Mouse (Mus musculus): ENCODE results near the gene Fam168a. TPM values are rescaled to one million over a fixed set of nuclear protein-coding genes. Genes with fewer than 3 reads are reported as not detected.
A peak's percentile ranks its signal among the peaks of the same experiment; 100 is the strongest.

The Fam168a gene
- 36.9 and 37.7 TPM in 2 replicates for polyA plus RNA-seq (2015; fragmentation: Nextera tagmentation; extraction: Ambion mirVana)

DNA sequence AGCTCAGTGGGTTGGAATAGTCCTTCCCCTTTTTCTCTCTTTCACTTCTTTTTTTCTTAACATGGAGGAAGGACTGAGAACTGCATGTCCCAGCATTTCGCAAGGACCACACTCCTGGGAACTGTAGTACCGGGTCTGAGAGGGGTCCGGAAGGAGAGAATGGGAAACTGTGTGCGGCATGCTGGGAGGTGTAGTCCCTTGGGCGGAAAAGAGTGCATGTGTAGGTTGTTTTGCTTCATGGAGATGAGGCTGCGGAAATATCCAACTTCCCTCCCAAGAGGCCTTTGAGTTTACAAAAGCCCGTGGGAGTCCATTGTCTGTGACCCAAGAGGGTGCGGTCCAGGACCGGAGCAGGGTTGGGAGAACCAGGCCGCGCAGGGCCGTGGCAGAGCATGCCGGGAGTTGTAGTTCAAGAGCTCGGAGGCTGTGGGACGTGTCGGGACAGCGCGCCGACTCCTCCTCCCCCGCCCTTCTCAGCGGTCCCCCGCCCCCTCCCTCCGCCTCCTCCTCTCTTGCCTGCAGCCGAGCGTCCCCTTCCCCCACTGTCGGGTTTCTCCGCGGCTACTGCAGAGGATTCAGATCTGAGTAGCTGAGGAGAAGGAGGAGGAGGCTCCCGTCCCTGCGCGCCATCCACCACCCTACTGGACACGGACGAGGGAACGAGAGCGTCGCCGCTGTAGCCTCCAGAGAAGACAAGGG, at the start of gene Fam168a:
Gene Fam168a, plus strand, starts transcription at position 493 of the 699 bp plus-strand sequence.
- peak; percentile 99 for ATAC-seq (ENCODE audit: borderline replicate concordance, extremely low read depth, low FRiP score, low TSS enrichment)
- Histone ChIP-seq H3K4me3 (peak within 1 kb of the TSS; percentile 88), H3K36me3 (no peaks in the 10 kb centered on the region), H3K9ac (peak within 1 kb of the TSS; percentile 92), H3K27ac (peak within 1 kb of the TSS; percentile 97), H3K4me2 (peak within 1 kb of the TSS; percentile 67), H3K27me3 (no peaks in the 10 kb centered on the region), H3K4me1 (peaks cover 14% of the 10 kb centered on the region), H3K9me3 (no peaks in the 10 kb centered on the region)
- under 1% methylated on average over 30 of the region's 37 CpGs for WGBS

- Histone ChIP-seq H3K36me3 (no peaks in the 10 kb centered on the region), H3K27me3 (no peaks in the 10 kb centered on the region), H3K27ac (no peak overlapping the region), H3K9me3 (no peaks in the 10 kb centered on the region), H3K9ac (no peak overlapping the region), H3K4me3 (no peak overlapping the region), H3K4me2 (no peak overlapping the region), H3K4me1 (no peaks in the 10 kb centered on the region; the same call in 1 of the 2 replicates)
- WGBS, result 14% methylated on average over 5 of the region's 5 CpGs
- no peak for ATAC-seq (ENCODE audit: borderline replicate concordance, extremely low read depth, low FRiP score, low TSS enrichment)
These were observed 49.7 kb upstream of the Fam168a start for GRCm38 (mm10) chr7:100656739-100657138.

GRCm38 (mm10) chr7:100658093-100658578, 48.3 kb upstream of the Fam168a start:
- peak overlapping the region; percentile 48 for H3K4me2 ChIP-seq
- ATAC-seq (ENCODE audit: borderline replicate concordance, extremely low read depth, low FRiP score, low TSS enrichment), result peak; percentile 68
- no peaks in the 10 kb centered on the region for H3K36me3 ChIP-seq
- H3K9me3 ChIP-seq, result no peaks in the 10 kb centered on the region
- peak overlapping the region; percentile 33 for H3K4me3 ChIP-seq
- H3K9ac ChIP-seq, result no peak overlapping the region
- H3K27me3 ChIP-seq, result no peaks in the 10 kb centered on the region
- WGBS, result 25% methylated on average over 18 of the region's 18 CpGs
- peaks cover 4% of the 10 kb centered on the region; the same call in 1 of the 2 replicates for H3K4me1 ChIP-seq
- peak overlapping the region; percentile 54 for H3K27ac ChIP-seq

DNA sequence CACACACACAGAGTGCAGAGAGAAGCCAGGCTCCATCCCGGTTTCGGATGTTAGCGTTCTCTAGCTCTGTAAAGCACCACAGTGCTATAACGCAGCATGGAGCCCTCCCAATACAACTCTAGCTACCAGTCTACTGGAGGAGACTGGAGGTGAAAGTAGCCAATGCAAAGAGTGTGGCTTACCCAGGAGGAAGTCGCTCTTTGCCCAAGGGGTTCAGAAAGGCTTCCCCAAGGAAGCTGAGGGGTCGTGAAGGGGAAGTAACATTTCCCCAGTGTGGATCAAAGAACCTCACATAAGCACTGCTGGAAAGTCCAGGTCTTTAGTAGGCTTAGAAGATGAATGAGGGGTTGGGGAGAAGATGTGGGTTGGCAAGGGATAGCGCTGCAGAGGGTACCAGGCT, 45.2 kb upstream of the Fam168a start:
- Histone ChIP-seq H3K27me3 (no peaks in the 10 kb centered on the region), H3K9ac (no peak overlapping the region), H3K36me3 (no peaks in the 10 kb centered on the region), H3K9me3 (no peaks in the 10 kb centered on the region), H3K4me2 (no peak overlapping the region), H3K27ac (no peak overlapping the region), H3K4me3 (no peak overlapping the region), H3K4me1 (peaks cover 7% of the 10 kb centered on the region)
- no peak for ATAC-seq (ENCODE audit: borderline replicate concordance, extremely low read depth, low FRiP score, low TSS enrichment)
- 83% methylated on average over 7 of the region's 7 CpGs for WGBS

DNA sequence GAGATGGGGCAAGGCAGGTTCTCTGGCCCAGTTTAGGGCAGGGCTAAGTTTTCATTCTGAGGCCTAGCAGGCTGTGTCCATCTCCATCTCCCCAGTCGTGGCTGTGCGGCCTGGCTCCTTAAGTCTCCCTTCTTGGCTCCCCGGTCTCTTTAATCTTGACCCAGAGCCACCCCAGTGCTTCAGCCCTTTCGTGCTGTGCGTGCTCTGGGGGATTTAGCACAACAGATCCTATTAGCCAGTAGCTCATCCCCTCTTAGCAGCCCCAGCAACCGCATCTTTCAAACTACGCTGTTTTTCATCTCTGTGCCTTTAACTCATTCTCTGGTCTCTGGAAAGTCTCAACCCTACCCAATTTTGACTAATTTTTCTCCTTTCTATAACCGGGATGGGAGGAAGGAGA, 44.2 kb upstream of the Fam168a start, which contains the start of gene Plekhb1:
Gene Plekhb1, minus strand, starts transcription at position 184 of the 400 bp plus-strand sequence.
- no peak within 1 kb of the TSS for H3K4me3 ChIP-seq
- no peaks in the 10 kb centered on the region for H3K27me3 ChIP-seq
- peaks cover 7% of the 10 kb centered on the region for H3K4me1 ChIP-seq
- H3K4me2 ChIP-seq, result 0 out of 2 replicates have a peak within 1 kb of the TSS, but pooled peaks have one; percentile 20
- 0 out of 2 replicates have a peak within 1 kb of the TSS, but pooled peaks have one; percentile 1 for H3K27ac ChIP-seq
- ATAC-seq (ENCODE audit: borderline replicate concordance, extremely low read depth, low FRiP score, low TSS enrichment), result no peak
- H3K9me3 ChIP-seq, result no peaks in the 10 kb centered on the region
- no peak within 1 kb of the TSS for H3K9ac ChIP-seq
- no peaks in the 10 kb centered on the region for H3K36me3 ChIP-seq
- 77% methylated on average over 8 of the region's 8 CpGs for WGBS

GRCm38 (mm10) chr7:100663190-100663589, 43.2 kb upstream of the Fam168a start:
- peak; percentile 89 for ATAC-seq (ENCODE audit: borderline replicate concordance, extremely low read depth, low FRiP score, low TSS enrichment)
- 0 out of 2 replicates have a peak overlapping the region, but pooled peaks have one; percentile 1 for H3K27ac ChIP-seq
- no peaks in the 10 kb centered on the region for H3K9me3 ChIP-seq
- H3K36me3 ChIP-seq, result no peaks in the 10 kb centered on the region
- no peak overlapping the region for H3K4me3 ChIP-seq
- H3K4me2 ChIP-seq, result 0 out of 2 replicates have a peak overlapping the region, but pooled peaks have one; percentile 20
- under 1% methylated on average over 13 of the region's 13 CpGs for WGBS
- H3K27me3 ChIP-seq, result no peaks in the 10 kb centered on the region
- no peak overlapping the region for H3K9ac ChIP-seq
- H3K4me1 ChIP-seq, result peaks cover 7% of the 10 kb centered on the region

- Histone ChIP-seq H3K4me3 (no peak overlapping the region), H3K9me3 (no peaks in the 10 kb centered on the region), H3K4me2 (0 out of 2 replicates have a peak overlapping the region, but pooled peaks have one; percentile 20), H3K9ac (no peak overlapping the region), H3K27me3 (no peaks in the 10 kb centered on the region), H3K36me3 (no peaks in the 10 kb centered on the region), H3K27ac (no peak overlapping the region), H3K4me1 (peaks cover 7% of the 10 kb centered on the region)
- ATAC-seq (ENCODE audit: borderline replicate concordance, extremely low read depth, low FRiP score, low TSS enrichment), result no peak
- WGBS, result 53% methylated on average over 11 of the region's 11 CpGs
These were observed 42.6 kb upstream of the Fam168a start for GRCm38 (mm10) chr7:100663729-100664304.

DNA sequence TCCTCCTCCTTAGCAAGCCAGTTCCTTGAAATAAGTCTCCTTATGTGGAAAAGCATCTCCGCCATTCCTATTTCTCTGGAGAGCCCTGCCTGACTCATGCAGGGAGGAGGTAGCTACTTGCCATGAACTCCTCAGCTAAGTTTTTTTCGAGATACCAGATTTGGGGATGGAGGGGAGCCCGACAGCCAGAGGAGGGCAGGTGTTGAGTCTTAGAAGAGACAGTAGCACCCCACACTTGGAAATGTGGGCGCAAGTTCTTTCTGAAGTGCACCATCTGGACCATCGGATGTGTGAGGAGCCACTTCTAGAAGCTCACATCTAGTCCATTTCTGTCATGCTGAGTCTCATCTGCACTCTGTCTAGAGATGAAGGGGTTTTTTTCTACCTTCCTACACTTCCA, 35.8 kb upstream of the Fam168a start:
- H3K9me3 ChIP-seq, result no peaks in the 10 kb centered on the region
- no peak overlapping the region for H3K27ac ChIP-seq
- H3K27me3 ChIP-seq, result no peaks in the 10 kb centered on the region
- H3K4me3 ChIP-seq, result no peak overlapping the region
- H3K9ac ChIP-seq, result no peak overlapping the region
- ATAC-seq (ENCODE audit: borderline replicate concordance, extremely low read depth, low FRiP score, low TSS enrichment), result no peak
- H3K4me1 ChIP-seq, result no peaks in the 10 kb centered on the region
- no peak overlapping the region for H3K4me2 ChIP-seq
- WGBS, result 80% methylated on average over 5 of the region's 5 CpGs
- no peaks in the 10 kb centered on the region for H3K36me3 ChIP-seq

DNA sequence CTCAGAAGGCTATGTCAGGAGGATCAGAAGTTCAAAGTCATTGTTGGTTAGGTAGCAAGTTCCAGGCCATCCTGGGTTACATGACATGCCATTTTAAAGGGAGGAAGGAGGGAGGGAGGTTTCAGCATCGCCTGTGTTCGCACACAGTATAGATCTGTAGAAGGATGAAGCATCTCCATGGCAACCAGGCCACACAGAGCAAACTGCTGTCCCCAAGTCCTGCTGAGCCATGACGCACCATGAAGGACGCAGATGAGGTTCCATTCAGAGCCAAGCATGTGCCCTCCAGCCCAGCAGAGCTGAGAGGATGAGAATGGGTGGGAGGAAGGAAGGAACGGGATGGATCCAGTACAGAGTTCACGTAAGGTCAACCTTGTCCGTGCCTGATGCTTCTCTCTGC, 33.0 kb upstream of the Fam168a start:
- Histone ChIP-seq H3K9ac (no peak overlapping the region), H3K4me2 (no peak overlapping the region), H3K27me3 (no peaks in the 10 kb centered on the region), H3K27ac (no peak overlapping the region), H3K36me3 (no peaks in the 10 kb centered on the region), H3K9me3 (no peaks in the 10 kb centered on the region), H3K4me1 (no peaks in the 10 kb centered on the region), H3K4me3 (no peak overlapping the region)
- 61% methylated on average over 7 of the region's 7 CpGs for WGBS
- no peak for ATAC-seq (ENCODE audit: borderline replicate concordance, extremely low read depth, low FRiP score, low TSS enrichment)

DNA sequence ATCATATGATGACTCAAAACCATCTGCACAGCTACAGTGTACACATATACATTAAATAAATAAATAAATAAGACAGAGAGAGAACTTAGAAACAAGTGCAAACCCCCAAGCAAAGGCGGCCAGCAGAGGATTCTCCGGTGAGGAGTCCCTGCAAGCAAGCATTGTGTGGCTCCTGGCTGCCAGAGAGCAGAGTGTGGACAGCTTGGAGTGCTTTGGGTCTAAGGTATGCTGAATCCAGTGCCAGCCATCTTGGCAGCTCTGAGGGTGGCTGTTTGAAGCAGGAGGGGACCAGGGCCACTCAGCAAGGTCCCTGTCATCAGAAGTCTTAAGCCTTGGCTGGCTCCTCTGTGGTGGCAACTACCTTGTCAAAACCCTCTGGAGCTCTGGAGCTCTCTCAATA, 31.5 kb upstream of the Fam168a start:
- no peak overlapping the region for H3K27ac ChIP-seq
- H3K9ac ChIP-seq, result no peak overlapping the region
- no peaks in the 10 kb centered on the region for H3K4me1 ChIP-seq
- H3K9me3 ChIP-seq, result no peaks in the 10 kb centered on the region
- 85% methylated on average over 2 of the region's 2 CpGs for WGBS
- no peaks in the 10 kb centered on the region for H3K27me3 ChIP-seq
- ATAC-seq (ENCODE audit: borderline replicate concordance, extremely low read depth, low FRiP score, low TSS enrichment), result no peak
- no peak overlapping the region for H3K4me3 ChIP-seq
- H3K4me2 ChIP-seq, result no peak overlapping the region
- no peaks in the 10 kb centered on the region for H3K36me3 ChIP-seq

DNA sequence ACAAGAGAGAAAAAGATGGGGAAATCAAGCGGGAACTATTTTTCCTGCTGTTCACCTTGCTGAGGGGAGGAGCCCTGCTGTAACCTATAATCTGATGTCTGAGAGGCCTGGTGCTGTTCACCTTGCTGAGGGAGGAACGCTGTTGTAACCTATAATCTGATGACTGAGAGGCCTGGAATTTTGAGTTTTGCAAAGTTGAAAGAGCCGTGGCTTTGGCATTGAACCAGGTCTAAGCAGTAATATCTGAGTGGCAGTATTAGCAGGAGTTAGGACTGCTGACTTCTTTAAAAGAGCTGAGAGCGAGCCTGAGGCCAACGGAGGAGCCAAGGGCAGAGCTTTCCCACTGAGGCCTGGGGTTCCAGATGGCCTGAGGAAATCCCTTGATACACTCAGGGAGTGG, 28.4 kb upstream of the Fam168a start:
- Histone ChIP-seq H3K27me3 (no peaks in the 10 kb centered on the region), H3K4me3 (no peak overlapping the region), H3K9ac (no peak overlapping the region), H3K27ac (peak overlapping the region; percentile 87), H3K4me2 (no peak overlapping the region), H3K4me1 (no peaks in the 10 kb centered on the region), H3K9me3 (no peaks in the 10 kb centered on the region), H3K36me3 (no peaks in the 10 kb centered on the region)
- ATAC-seq (ENCODE audit: borderline replicate concordance, extremely low read depth, low FRiP score, low TSS enrichment), result no peak
- 70% methylated on average over 5 of the region's 5 CpGs for WGBS
